Mouse (Mus musculus): ENCODE data around the gene Mtmr12. TPM values are rescaled to one million over a fixed set of nuclear protein-coding genes. Genes with fewer than 3 reads are reported as not detected.

Gene Mtmr12
- total RNA-seq, 2 experiments from 2014 or later: 19.6 to 22.4 TPM

GRCm38 (mm10) chr15:12322676-12323402 lies 118.0 kb downstream of the Mtmr12 start:
- no peak for DNase-seq

Small RNAs within 50 kb of the gene (microRNA-seq; reads per million reads assigned to microRNA genes)
- 0 reads per million in 2 experiments for gene Mir1898

Other genes starting within 250 kb of the Mtmr12 start
- gene Sub1, start 208.0 kb upstream of the Mtmr12 start, total RNA-seq (2021): 100 to 1,000 TPM; 183 to 198 TPM
- gene Zfr, start 87.2 kb upstream of the Mtmr12 start, total RNA-seq (2021): 100 to 1,000 TPM; 109 to 110 TPM
- gene Golph3, start 116.4 kb downstream of the Mtmr12 start, total RNA-seq (2021): 10 to 100 TPM; 88.7 to 89.1 TPM
- under 1 TPM in 1 of 2 experiments, not detected in 1; 0.91 TPM for gene 1810049J17Rik, start 116.9 kb downstream of the Mtmr12 start, total RNA-seq (2021)

Measured in heart, postnatal 4 days (tissue).